ENCODE assay signal across 12 mouse cellular contexts in the genomic region with DNA sequence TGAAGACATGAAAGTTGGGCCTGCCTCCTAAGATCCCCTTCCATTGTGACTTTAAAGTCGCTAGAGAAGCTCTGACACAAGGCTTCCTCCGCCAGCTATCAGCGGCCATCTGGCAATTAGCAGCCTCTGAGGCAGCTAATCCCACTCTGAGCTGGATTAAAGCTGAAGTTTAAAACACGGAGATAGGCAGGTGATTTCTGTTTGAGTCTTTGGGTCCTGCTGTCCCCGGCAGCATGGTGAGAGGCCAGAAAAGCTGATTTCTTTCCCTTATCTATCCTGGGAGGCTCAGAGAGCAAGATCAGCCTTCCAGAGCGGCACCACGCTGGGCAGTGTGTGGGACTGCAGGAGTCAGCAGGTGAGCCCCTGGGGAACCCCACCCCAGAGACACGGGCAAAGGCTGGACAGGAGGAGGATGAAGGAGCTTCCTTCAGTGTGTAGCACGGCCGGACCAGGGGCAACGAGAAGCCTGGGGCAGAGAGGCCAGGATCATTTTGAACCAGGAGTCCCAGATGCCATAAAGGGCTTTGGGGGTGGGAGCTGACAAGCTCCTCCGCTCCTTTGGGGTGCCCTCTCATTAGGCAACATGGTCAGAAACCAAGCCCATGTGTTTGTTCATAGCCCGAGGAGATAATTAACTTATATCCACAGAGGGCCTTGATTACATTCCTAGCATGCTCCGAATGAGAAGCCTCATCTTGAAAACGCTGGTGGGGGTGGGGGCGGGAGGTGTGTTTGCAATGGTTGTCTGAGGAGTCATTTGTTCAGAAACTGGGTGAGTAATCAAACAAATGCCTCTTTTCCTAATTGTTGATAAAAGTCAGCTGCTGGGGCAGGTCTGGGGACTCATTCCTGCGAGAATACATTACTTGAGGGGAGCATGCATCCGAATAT.
DNase-seq lines count a peak whose midpoint lies in the region; ATAC-seq lines count a peak whose summit lies in the region.
"Had no signal": no experiment of that assay in that cellular context is flagged by ENCODE, and none has a peak within 500 bp of the region (broad histone marks: within the 10 kb centered on the region; RNA-seq: fewer than 3 reads in every experiment).

No protein-coding gene starts in this region.

- no peak overlapping the region for H3K4me3 ChIP-seq in heart, embryonic 15.5 days
- H3K4me3 ChIP-seq in neural tube, embryonic 13.5 days: no peak overlapping the region
- no peak overlapping the region for H3K4me3 ChIP-seq in limb, embryonic 13.5 days

- H3K27ac ChIP-seq in heart, embryonic 15.5 days: no peak overlapping the region
- H3K27ac ChIP-seq in neural tube, embryonic 13.5 days (replicated peaks): no peak overlapping the region
- no peak overlapping the region for H3K27ac ChIP-seq in limb, embryonic 13.5 days

- no peaks in the 10 kb centered on the region for H3K4me1 ChIP-seq in heart, embryonic 15.5 days (replicated peaks)
- peaks cover 8% of the 10 kb centered on the region for H3K4me1 ChIP-seq in neural tube, embryonic 13.5 days (replicated peaks)
- peaks cover 13% of the 10 kb centered on the region for H3K4me1 ChIP-seq in limb, embryonic 13.5 days

- no peak for ATAC-seq in heart, embryonic 15.5 days (replicated peaks; ENCODE audit: insufficient number of reproducible peaks, insufficient read depth, low FRiP score, low read depth)
- ATAC-seq in neural tube, embryonic 13.5 days (ENCODE audit: low read depth): 0 out of 2 replicates have a peak, but pooled peaks have one; percentile 15
- ATAC-seq in limb, embryonic 13.5 days (ENCODE audit: low FRiP score, low read depth): no peak
- ATAC-seq: activated CD4-positive, CD25-positive, alpha-beta regulatory T cell, adult 4 months had no signal

- H3K9ac ChIP-seq in heart, embryonic 15.5 days: no peak overlapping the region
- H3K9ac ChIP-seq in neural tube, embryonic 13.5 days: no peak overlapping the region
- H3K9ac ChIP-seq in limb, embryonic 13.5 days: no peak overlapping the region

- H3K9me3 ChIP-seq in heart, embryonic 15.5 days (replicated peaks): no peaks in the 10 kb centered on the region
- no peaks in the 10 kb centered on the region for H3K9me3 ChIP-seq in neural tube, embryonic 13.5 days
- no peaks in the 10 kb centered on the region for H3K9me3 ChIP-seq in limb, embryonic 13.5 days

- intact Hi-C loops in heart, postnatal 25 days (cut with DNase I): no loop called here

- no peaks in the 10 kb centered on the region for H3K27me3 ChIP-seq in heart, embryonic 15.5 days
- no peaks in the 10 kb centered on the region for H3K27me3 ChIP-seq in neural tube, embryonic 13.5 days
- H3K27me3 ChIP-seq in limb, embryonic 13.5 days: no peaks in the 10 kb centered on the region

- WGBS in heart, embryonic 15.5 days: 23% methylated on average over 18 of the region's 18 CpGs
- 38% methylated on average over 18 of the region's 18 CpGs for WGBS in neural tube, embryonic 13.5 days
- WGBS in limb, embryonic 13.5 days: 14% methylated on average over 18 of the region's 18 CpGs

- peak overlapping the region; percentile 34 for H3K4me2 ChIP-seq in heart, embryonic 15.5 days
- no peak overlapping the region for H3K4me2 ChIP-seq in neural tube, embryonic 13.5 days
- peak overlapping the region; percentile 16; the same call in 1 of the 2 replicates for H3K4me2 ChIP-seq in limb, embryonic 13.5 days (replicated peaks)
- H3K4me2 ChIP-seq: liver, embryonic 11.5 days had no signal

- DNase-seq in heart, postnatal 25 days (ENCODE audit: low spot score): no peak
- no peak for DNase-seq in neural tube, embryonic 10.5 days (ENCODE audit: extremely low spot score, low spot score)
- DNase-seq in retina, postnatal 7 days (ENCODE audit: low read depth, low spot score): peak; percentile 71
- DNase-seq in adrenal gland, postnatal 36 days: no peak
- no peak for DNase-seq in adrenal gland, postnatal 10 days
- DNase-seq: gastrocnemius, postnatal 14 days; lung, postnatal 36 days had no signal

- no peaks in the 10 kb centered on the region for H3K36me3 ChIP-seq in heart, embryonic 15.5 days
- H3K36me3 ChIP-seq in neural tube, embryonic 13.5 days: no peaks in the 10 kb centered on the region
- H3K36me3 ChIP-seq in limb, embryonic 13.5 days: no peaks in the 10 kb centered on the region
